Mouse (Mus musculus): ENCODE measurements around the gene Irf2.

- TF ChIP-seq CTCF (IDR thresholded peaks at IDR 0.05; ENCODE audit: low read depth) (no peak), EP300 (IDR thresholded peaks at IDR 0.05; ENCODE audit: low read depth) (no peak)
Measured at GRCm38 (mm10) chr8:46848931-46849330, 109.4 kb downstream of the Irf2 start.

Data from liver, postnatal 0 days (tissue).